Mouse (Mus musculus) heart, embryonic 12.5 days (tissue): ENCODE data around the gene Bglap2. TPM values are rescaled to one million over a fixed set of nuclear protein-coding genes. Genes with fewer than 3 reads are reported as not detected.

Experiments
- ATAC-seq: fragments of 200-750 bp; cut with Nextera tagmentation; 2 replicates; pipeline ENCODE4 v1.8.0; 2017; ENCODE audit warnings: moderate TSS enrichment, moderate library complexity; ENCODE audit not compliant: insufficient number of reproducible peaks, low FRiP score
- H3K27ac ChIP-seq: fragments of 300-500 bp; sonication (generic); 2 replicates; pipeline ENCODE4 v1.5.1; 2016; ENCODE audit warnings: mild to moderate bottlenecking, moderate library complexity; ENCODE audit not compliant: poor library complexity, severe bottlenecking
- H3K27me3 ChIP-seq: fragments of 300-500 bp; sonication (generic); replicated peaks from 2 replicates; pipeline ENCODE4 v1.6.1; 2016; ENCODE audit warnings: mild to moderate bottlenecking, moderate library complexity
- H3K36me3 ChIP-seq: fragments of 300-500 bp; sonication (generic); 2 replicates; pipeline ENCODE4 v1.6.1; 2016; ENCODE audit warnings: mild to moderate bottlenecking, moderate library complexity
- H3K4me1 ChIP-seq: fragments of 300-500 bp; sonication (generic); replicated peaks from 2 replicates; pipeline ENCODE4 v1.6.1; 2016; ENCODE audit warnings: mild to moderate bottlenecking
- H3K4me2 ChIP-seq: fragments of 300-500 bp; sonication (generic); 2 replicates; pipeline ENCODE4 v1.6.1; 2016; ENCODE audit warnings: mild to moderate bottlenecking, moderate library complexity
- H3K4me3 ChIP-seq: fragments of 300-500 bp; sonication (generic); 2 replicates; pipeline ENCODE4 v1.5.1; 2016; ENCODE audit warnings: mild to moderate bottlenecking
- H3K9ac ChIP-seq: fragments of 300-500 bp; sonication (generic); 2 replicates; pipeline ENCODE4 v1.6.1; 2016; ENCODE audit warnings: mild to moderate bottlenecking, moderate library complexity
- H3K9me3 ChIP-seq: fragments of 300-500 bp; sonication (generic); replicated peaks from 2 replicates; pipeline ENCODE4 v1.6.1; 2016; ENCODE audit warnings: mild to moderate bottlenecking, moderate library complexity
- WGBS: fragments of 180-500 bp; shearing (Covaris S2); methylation state at CpG from one replicate; pipeline ENCODE4 v1.1.7; 2016; 5-methylcytosine and 5-hydroxymethylcytosine counted together
- polyA plus RNA-seq: library from polyadenylated mRNA; unstranded; fragments of >200 nt; fragmentation: Nextera tagmentation; extraction: Ambion mirVana; gene quantifications from 2 replicates; pipeline ENCODE4 v1.2.1, GENCODE M21; 2016

Bglap2 gene
- polyA plus RNA-seq, 1 experiment from 2014 or later = not detected

- Histone ChIP-seq H3K4me3 (no peak overlapping the region), H3K4me1 (peaks cover 43% of the 10 kb centered on the region), H3K4me2 (peak overlapping the region; percentile 59), H3K27ac (peak overlapping the region; percentile 45; the same call in 1 of the 2 replicates), H3K36me3 (peaks cover 40% of the 10 kb centered on the region), H3K9me3 (no peaks in the 10 kb centered on the region), H3K27me3 (peaks cover 27% of the 10 kb centered on the region), H3K9ac (no peak overlapping the region)
- WGBS = 27% methylated on average over 4 of the region's 4 CpGs
- ATAC-seq = peak; percentile 60; the same call in 1 of the 2 replicates
Measured at GRCm38 (mm10) chr3:88363700-88364099, 14.8 kb downstream of the Bglap2 start.

GRCm38 (mm10) chr3:88361612-88362313 lies 16.7 kb downstream of the Bglap2 start:
- Histone ChIP-seq H3K4me1 (peaks cover 45% of the 10 kb centered on the region), H3K9me3 (no peaks in the 10 kb centered on the region)

GRCm38 (mm10) chr3:88361096-88361495 lies 17.4 kb downstream of the Bglap2 start:
- Histone ChIP-seq H3K27ac (no peak overlapping the region), H3K4me2 (no peak overlapping the region), H3K9ac (no peak overlapping the region), H3K27me3 (peaks cover 15% of the 10 kb centered on the region), H3K36me3 (peaks cover 66% of the 10 kb centered on the region), H3K9me3 (no peaks in the 10 kb centered on the region), H3K4me1 (peaks cover 44% of the 10 kb centered on the region), H3K4me3 (no peak overlapping the region)
- ATAC-seq = no peak
- WGBS = 59% methylated on average over 6 of the region's 6 CpGs

More at GRCm38 (mm10) chr3:88361612-88362313, 16.7 kb downstream of the Bglap2 start:
- no peak overlapping the region for H3K4me3 ChIP-seq
- peaks cover 59% of the 10 kb centered on the region for H3K36me3 ChIP-seq
- no peak overlapping the region for H3K4me2 ChIP-seq
- ATAC-seq = no peak
- H3K27ac ChIP-seq = no peak overlapping the region
- peaks cover 20% of the 10 kb centered on the region for H3K27me3 ChIP-seq
- H3K9ac ChIP-seq = no peak overlapping the region
- WGBS = 89% methylated on average over 2 of the region's 2 CpGs

GRCm38 (mm10) chr3:88359989-88360388 lies 18.5 kb downstream of the Bglap2 start:
- peak overlapping the region; percentile 53 for H3K27ac ChIP-seq
- ATAC-seq = no peak

GRCm38 (mm10) chr3:88359584-88359983 lies 18.9 kb downstream of the Bglap2 start:
- Histone ChIP-seq H3K4me1 (peaks cover 39% of the 10 kb centered on the region), H3K4me3 (no peak overlapping the region), H3K36me3 (peaks cover 81% of the 10 kb centered on the region), H3K9me3 (no peaks in the 10 kb centered on the region), H3K27ac (peak overlapping the region; percentile 53), H3K27me3 (no peaks in the 10 kb centered on the region), H3K4me2 (no peak overlapping the region), H3K9ac (0 out of 2 replicates have a peak overlapping the region, but pooled peaks have one; percentile 18)
- WGBS = 54% methylated on average over 5 of the region's 5 CpGs
- no peak for ATAC-seq

More at GRCm38 (mm10) chr3:88359989-88360388, 18.5 kb downstream of the Bglap2 start:
- H3K4me1 ChIP-seq = peaks cover 43% of the 10 kb centered on the region
- H3K4me2 ChIP-seq = no peak overlapping the region
- H3K9ac ChIP-seq = no peak overlapping the region
- H3K36me3 ChIP-seq = peaks cover 77% of the 10 kb centered on the region
- H3K9me3 ChIP-seq = no peaks in the 10 kb centered on the region
- no peak overlapping the region for H3K4me3 ChIP-seq
- H3K27me3 ChIP-seq = peaks cover 3% of the 10 kb centered on the region
- WGBS = 54% methylated on average over 3 of the region's 3 CpGs

- H3K4me3 ChIP-seq = no peak overlapping the region
- H3K9me3 ChIP-seq = no peaks in the 10 kb centered on the region
- no peak overlapping the region for H3K27ac ChIP-seq
- peaks cover 99% of the 10 kb centered on the region for H3K36me3 ChIP-seq
- 93% methylated on average over 8 of the region's 8 CpGs for WGBS
- no peak overlapping the region for H3K9ac ChIP-seq
- H3K4me2 ChIP-seq = no peak overlapping the region
- H3K27me3 ChIP-seq = no peaks in the 10 kb centered on the region
- ATAC-seq = no peak
- peaks cover 11% of the 10 kb centered on the region for H3K4me1 ChIP-seq
Measured at GRCm38 (mm10) chr3:88354396-88355165, 23.9 kb downstream of the Bglap2 start.

GRCm38 (mm10) chr3:88352907-88353306 lies 25.6 kb downstream of the Bglap2 start:
- Histone ChIP-seq H3K4me1 (no peaks in the 10 kb centered on the region), H3K9ac (no peak overlapping the region), H3K27ac (no peak overlapping the region), H3K4me2 (no peak overlapping the region), H3K36me3 (peaks cover 98% of the 10 kb centered on the region), H3K27me3 (no peaks in the 10 kb centered on the region), H3K4me3 (no peak overlapping the region), H3K9me3 (no peaks in the 10 kb centered on the region)
- no peak for ATAC-seq
- WGBS = 90% methylated on average over 9 of the region's 9 CpGs

GRCm38 (mm10) chr3:88350732-88351131 lies 27.8 kb downstream of the Bglap2 start:
- 76% methylated on average over 13 of the region's 13 CpGs for WGBS
- Histone ChIP-seq H3K4me2 (no peak overlapping the region), H3K9ac (no peak overlapping the region), H3K9me3 (no peaks in the 10 kb centered on the region), H3K36me3 (peaks cover 98% of the 10 kb centered on the region), H3K4me1 (no peaks in the 10 kb centered on the region), H3K27ac (no peak overlapping the region), H3K27me3 (no peaks in the 10 kb centered on the region), H3K4me3 (no peak overlapping the region)
- ATAC-seq = 0 out of 2 replicates have a peak, but pooled peaks have one; percentile 22

GRCm38 (mm10) chr3:88339006-88339405 lies 39.5 kb downstream of the Bglap2 start:
- peaks cover 30% of the 10 kb centered on the region for H3K36me3 ChIP-seq
- H3K4me3 ChIP-seq = no peak overlapping the region
- 61% methylated on average over 3 of the region's 3 CpGs for WGBS
- no peak overlapping the region for H3K27ac ChIP-seq
- no peak for ATAC-seq
- no peak overlapping the region; the same call in 1 of the 2 replicates for H3K9ac ChIP-seq
- peaks cover 32% of the 10 kb centered on the region for H3K4me1 ChIP-seq
- H3K4me2 ChIP-seq = 0 out of 2 replicates have a peak overlapping the region, but pooled peaks have one; percentile 28
- H3K9me3 ChIP-seq = no peaks in the 10 kb centered on the region
- no peaks in the 10 kb centered on the region for H3K27me3 ChIP-seq

- Histone ChIP-seq H3K27me3 (no peaks in the 10 kb centered on the region), H3K4me1 (peaks cover 35% of the 10 kb centered on the region), H3K9ac (no peak overlapping the region), H3K27ac (no peak overlapping the region), H3K4me3 (no peak overlapping the region), H3K36me3 (peaks cover 23% of the 10 kb centered on the region), H3K9me3 (no peaks in the 10 kb centered on the region), H3K4me2 (no peak overlapping the region)
- ATAC-seq = no peak
- 63% methylated on average over 7 of the region's 7 CpGs for WGBS
Measured at GRCm38 (mm10) chr3:88338316-88338715, 40.2 kb downstream of the Bglap2 start.

- peak overlapping the region; percentile 45 for H3K9ac ChIP-seq
- H3K27ac ChIP-seq = peak overlapping the region; percentile 37
Measured at GRCm38 (mm10) chr3:88337367-88338020, 41.0 kb downstream of the Bglap2 start.

More at GRCm38 (mm10) chr3:88337367-88338020, 41.0 kb downstream of the Bglap2 start:
- WGBS = 47% methylated on average over 11 of the region's 11 CpGs
- Histone ChIP-seq H3K9me3 (no peaks in the 10 kb centered on the region), H3K4me1 (peaks cover 35% of the 10 kb centered on the region), H3K27me3 (no peaks in the 10 kb centered on the region), H3K4me2 (peak overlapping the region; percentile 81), H3K36me3 (peaks cover 15% of the 10 kb centered on the region), H3K4me3 (peak overlapping the region; percentile 92)
- ATAC-seq = peak; percentile 48; the same call in 1 of the 2 replicates
